Mouse (Mus musculus): Measurements from ENCODE around the gene Adgrb3. TPM values are rescaled to one million over a fixed set of nuclear protein-coding genes. Genes with fewer than 3 reads are reported as not detected.

Adgrb3 gene
- polyA plus RNA-seq, 1 experiment: 47.2 TPM

DNA sequence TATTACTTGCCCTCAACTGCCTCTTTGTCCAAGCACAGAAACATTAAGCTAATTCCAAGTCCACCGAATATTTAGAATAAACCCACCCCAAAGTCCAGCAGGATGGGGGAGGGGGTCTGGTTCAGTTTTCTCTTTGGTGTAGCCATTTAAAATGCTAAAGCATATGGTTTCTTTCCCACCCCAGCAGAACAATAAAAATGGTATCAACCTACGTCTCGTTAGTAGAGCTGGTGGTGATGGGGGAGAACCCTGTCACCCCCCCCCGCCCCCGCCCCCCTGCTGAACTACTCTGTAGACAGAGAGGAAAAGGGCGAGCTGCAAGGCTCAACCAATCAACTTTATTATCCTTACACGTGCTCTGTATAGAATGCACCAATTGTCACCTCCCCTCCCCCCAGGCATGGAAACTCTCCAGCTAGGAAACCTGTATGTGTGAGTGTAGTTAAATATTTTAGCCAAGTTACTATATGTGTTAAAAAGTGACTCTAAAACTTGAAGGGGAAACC, 600.2 kb downstream of the Adgrb3 start:
- peak; percentile 79 for DNase-seq (ENCODE audit: low read depth)

DNA sequence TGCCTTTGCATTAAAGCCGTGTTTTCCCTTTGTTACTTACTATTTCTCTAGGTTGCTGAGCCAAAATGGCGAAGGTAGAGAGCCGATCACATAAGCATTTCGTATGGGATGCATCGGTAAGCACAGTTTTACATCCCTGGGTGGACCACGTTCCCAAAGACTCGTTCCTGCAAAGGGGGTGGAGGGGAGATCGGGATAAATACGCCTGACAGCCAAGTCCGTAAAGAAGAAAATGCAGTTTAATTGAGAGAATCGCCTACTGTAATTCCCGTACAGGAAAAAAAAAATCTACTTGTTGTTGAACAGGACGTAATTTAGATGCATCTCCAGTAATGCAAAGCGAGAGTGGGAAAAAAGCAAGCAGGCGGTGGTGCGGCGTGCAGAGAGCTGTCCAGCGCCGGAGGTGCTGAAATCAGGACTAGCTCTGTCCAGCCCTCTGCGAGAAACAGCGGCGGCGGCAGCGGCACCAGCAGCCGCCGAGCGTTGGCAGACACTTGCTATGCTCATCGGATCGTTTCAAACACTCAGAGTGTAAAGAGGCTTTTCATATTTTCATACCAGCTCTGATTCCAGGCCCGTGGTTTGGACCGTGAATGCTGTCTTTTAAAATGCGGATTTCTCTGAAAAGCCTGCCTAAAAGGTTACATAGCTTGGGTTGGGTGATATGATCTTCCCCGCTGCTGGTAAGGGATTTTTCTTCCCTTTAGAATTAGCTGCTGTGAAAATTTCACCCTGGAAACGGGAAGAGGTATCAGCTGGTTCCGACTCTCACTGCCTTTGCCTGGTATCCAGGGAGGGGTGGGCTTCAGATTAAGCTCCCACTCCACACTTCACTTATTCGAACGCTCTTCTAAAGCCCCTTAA, 600.9 kb downstream of the Adgrb3 start:
- DNase-seq (ENCODE audit: low read depth): peak; percentile 91
- peak; percentile 42; the same call in 1 of the 2 replicates for TF ChIP-seq POLR2A (IDR thresholded peaks at IDR 0.05; ENCODE audit: borderline replicate concordance, extremely low read depth, insufficient read depth, insufficient read length, poor library complexity, severe bottlenecking)
- TF ChIP-seq CTCF (IDR thresholded peaks at IDR 0.05; ENCODE audit: borderline replicate concordance, extremely low read depth, insufficient read depth, insufficient read length): no peak

More for the DNA sequence above, 600.2 kb downstream of the Adgrb3 start:
- no peak for TF ChIP-seq CTCF (IDR thresholded peaks at IDR 0.05; ENCODE audit: borderline replicate concordance, extremely low read depth, insufficient read depth, insufficient read length)
- TF ChIP-seq POLR2A (IDR thresholded peaks at IDR 0.05; ENCODE audit: borderline replicate concordance, extremely low read depth, insufficient read depth, insufficient read length, poor library complexity, severe bottlenecking): no peak

DNA sequence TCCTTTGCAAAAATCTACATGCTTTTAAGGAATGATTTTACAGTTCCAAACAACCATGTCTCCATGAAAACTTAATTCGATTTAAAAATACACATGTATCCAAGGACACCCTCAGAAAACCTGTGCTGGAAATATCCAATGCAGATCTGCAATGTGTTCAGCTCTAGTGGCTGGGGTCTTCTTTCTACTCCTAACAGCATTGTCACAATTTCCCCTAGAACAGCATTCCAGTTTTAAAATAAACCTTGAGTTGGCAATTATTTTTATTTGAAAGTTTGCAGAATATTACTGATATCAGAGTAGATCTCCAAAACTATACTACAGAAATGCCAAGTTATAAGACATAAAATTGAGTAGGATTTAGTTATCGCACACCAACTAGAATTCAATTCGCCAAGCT, 601.6 kb downstream of the Adgrb3 start:
- peak; percentile 63 for DNase-seq (ENCODE audit: low read depth)
- TF ChIP-seq POLR2A (IDR thresholded peaks at IDR 0.05; ENCODE audit: borderline replicate concordance, extremely low read depth, insufficient read depth, insufficient read length, poor library complexity, severe bottlenecking) (no peak), CTCF (IDR thresholded peaks at IDR 0.05; ENCODE audit: borderline replicate concordance, extremely low read depth, insufficient read depth, insufficient read length) (no peak)

DNA sequence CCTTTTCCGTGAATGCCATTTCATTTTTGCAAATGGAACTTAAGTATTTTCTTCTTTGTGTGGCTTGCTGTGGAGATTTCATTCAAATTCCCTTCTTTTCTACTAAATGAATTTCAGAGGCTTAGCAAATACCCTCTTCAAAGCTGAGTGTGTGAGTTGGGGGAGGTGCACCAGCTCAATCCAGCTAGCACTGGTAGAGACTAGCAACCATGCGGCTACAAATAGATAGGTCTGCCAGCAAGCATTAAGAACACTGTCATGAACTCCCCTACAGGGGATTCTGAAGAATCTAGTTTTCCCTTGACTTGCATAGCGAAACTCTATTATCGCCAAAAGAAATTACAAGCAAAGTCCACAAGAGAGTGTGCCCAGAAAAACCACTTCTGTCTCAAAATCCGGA, 624.9 kb downstream of the Adgrb3 start:
- DNase-seq (ENCODE audit: low read depth): peak; percentile 84
- TF ChIP-seq POLR2A (IDR thresholded peaks at IDR 0.05; ENCODE audit: borderline replicate concordance, extremely low read depth, insufficient read depth, insufficient read length, poor library complexity, severe bottlenecking) (no peak), CTCF (IDR thresholded peaks at IDR 0.05; ENCODE audit: borderline replicate concordance, extremely low read depth, insufficient read depth, insufficient read length) (no peak)

DNA sequence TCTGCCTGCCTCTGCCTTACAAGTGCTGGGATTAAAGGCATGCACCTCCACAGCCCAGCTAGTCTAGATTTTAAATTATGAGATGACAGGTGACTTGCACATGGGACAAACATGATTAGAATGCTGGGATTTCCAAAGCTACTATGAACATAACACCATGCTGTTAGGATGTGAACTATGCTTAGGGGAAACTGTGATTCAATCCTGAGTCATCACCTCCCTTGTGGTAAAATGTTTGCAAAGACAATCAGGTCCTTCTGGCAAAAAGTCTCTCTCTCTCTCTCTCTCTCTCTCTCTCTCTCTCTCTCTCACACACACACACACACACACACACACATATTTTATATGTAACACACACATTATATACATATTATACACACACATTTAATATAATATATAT, 630.1 kb downstream of the Adgrb3 start:
- no peak for DNase-seq (ENCODE audit: low read depth)
- TF ChIP-seq CTCF (IDR thresholded peaks at IDR 0.05; ENCODE audit: borderline replicate concordance, extremely low read depth, insufficient read depth, insufficient read length): no peak
- no peak for TF ChIP-seq POLR2A (IDR thresholded peaks at IDR 0.05; ENCODE audit: borderline replicate concordance, extremely low read depth, insufficient read depth, insufficient read length, poor library complexity, severe bottlenecking)

DNA sequence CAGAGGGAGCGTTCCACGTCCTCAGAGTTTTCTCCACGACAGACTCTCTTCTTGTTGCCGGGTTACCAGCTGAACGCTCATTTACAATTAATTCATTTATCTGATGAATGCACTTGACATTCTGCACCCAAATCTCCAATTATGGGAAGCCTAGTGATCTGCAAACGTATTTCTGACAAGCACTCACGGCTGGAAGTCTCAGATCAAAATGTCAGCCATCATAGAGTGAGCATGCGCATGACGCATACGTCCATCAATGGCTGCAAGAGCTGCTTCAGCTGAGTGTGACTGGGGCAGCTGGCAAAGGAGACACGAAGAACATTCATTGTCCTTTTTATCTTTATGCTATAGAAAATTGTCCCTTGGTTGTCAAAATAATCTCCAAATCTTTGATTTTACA, 637.5 kb downstream of the Adgrb3 start:
- DNase-seq (ENCODE audit: low read depth): peak; percentile 75
- TF ChIP-seq POLR2A (IDR thresholded peaks at IDR 0.05; ENCODE audit: borderline replicate concordance, extremely low read depth, insufficient read depth, insufficient read length, poor library complexity, severe bottlenecking): no peak
- TF ChIP-seq CTCF (IDR thresholded peaks at IDR 0.05; ENCODE audit: borderline replicate concordance, extremely low read depth, insufficient read depth, insufficient read length): no peak

DNA sequence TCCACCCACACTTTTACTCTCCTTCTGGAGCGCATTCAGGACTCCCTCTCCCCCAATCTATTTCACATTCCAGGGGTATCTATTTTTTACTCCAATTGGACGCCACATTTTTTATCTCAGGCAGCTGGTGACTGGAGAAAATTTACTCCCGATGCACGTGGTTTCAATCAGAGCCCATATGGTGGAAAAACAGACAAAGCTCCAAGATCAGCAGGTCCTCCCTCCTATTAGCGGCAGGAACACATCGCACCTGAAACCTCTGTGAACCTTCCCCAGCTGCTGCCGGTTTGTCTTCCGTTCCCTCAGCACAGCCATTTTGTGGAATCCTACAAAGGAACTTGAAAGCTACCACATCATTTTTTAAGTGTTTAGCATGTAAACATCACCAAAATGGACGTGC, 640.2 kb downstream of the Adgrb3 start:
- TF ChIP-seq CTCF (IDR thresholded peaks at IDR 0.05; ENCODE audit: borderline replicate concordance, extremely low read depth, insufficient read depth, insufficient read length) (no peak), POLR2A (IDR thresholded peaks at IDR 0.05; ENCODE audit: borderline replicate concordance, extremely low read depth, insufficient read depth, insufficient read length, poor library complexity, severe bottlenecking) (no peak)
- peak; percentile 70 for DNase-seq (ENCODE audit: low read depth)

DNA sequence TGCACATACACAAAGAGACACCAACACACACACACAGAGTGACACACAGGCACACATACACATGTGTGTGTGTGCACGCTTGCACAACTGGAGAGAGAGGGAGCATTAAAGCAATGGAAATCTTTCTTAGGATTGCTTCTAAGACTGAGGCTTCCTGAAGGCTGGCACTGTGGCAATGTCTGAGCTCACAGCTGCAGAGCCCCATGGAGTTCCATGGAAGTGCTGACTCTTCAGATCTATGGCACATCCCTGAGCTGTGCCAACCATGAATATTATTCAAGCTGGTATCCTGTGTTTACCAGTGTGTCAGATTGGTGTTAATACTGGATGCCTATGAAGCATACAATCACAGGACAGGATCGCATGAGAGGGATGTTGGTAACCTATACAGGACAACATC, 643.6 kb downstream of the Adgrb3 start:
- peak; percentile 28 for DNase-seq (ENCODE audit: low read depth)
- TF ChIP-seq POLR2A (IDR thresholded peaks at IDR 0.05; ENCODE audit: borderline replicate concordance, extremely low read depth, insufficient read depth, insufficient read length, poor library complexity, severe bottlenecking) (no peak), CTCF (IDR thresholded peaks at IDR 0.05; ENCODE audit: borderline replicate concordance, extremely low read depth, insufficient read depth, insufficient read length) (no peak)

DNA sequence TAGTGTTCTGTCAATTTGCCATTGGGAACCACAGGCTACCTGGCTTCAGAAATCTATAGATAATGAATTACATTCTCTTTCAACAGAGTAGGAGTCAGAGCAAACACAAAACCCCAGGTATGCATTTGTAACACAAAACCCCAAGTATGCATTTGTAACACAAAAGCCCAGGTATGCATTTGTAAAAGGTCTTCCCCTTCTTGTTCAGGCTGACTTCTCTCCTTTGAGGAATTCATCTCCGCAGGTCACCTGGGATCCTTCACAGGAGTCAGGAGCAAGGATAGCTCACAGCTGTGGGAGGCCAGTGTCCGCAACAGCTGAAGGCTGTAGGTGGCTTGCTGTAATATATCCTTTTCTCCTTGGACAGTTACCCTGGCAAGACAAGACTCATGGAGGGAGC, 647.6 kb downstream of the Adgrb3 start:
- TF ChIP-seq CTCF (IDR thresholded peaks at IDR 0.05; ENCODE audit: borderline replicate concordance, extremely low read depth, insufficient read depth, insufficient read length): no peak
- TF ChIP-seq POLR2A (IDR thresholded peaks at IDR 0.05; ENCODE audit: borderline replicate concordance, extremely low read depth, insufficient read depth, insufficient read length, poor library complexity, severe bottlenecking): no peak
- DNase-seq (ENCODE audit: low read depth): no peak

DNA sequence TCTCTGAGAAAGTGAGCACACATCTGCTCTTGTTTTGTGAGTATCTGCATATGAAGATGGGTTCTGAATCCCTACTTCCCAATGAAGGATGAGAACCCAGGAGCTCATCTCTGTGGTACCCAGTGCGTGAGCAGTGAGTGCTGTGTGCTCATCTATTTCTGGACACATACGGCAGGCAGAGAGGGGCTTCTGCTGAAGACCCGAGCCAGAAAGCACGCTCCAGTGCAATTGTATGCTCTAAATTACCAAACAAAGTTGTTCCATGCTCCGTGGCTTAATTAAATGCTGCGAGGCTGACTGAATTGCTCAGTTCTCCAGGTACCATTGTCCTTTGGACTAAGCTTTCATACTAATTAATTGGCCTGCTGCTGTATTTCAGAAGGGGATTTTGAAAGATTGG, 648.9 kb downstream of the Adgrb3 start:
- peak; percentile 91 for DNase-seq (ENCODE audit: low read depth)

DNA sequence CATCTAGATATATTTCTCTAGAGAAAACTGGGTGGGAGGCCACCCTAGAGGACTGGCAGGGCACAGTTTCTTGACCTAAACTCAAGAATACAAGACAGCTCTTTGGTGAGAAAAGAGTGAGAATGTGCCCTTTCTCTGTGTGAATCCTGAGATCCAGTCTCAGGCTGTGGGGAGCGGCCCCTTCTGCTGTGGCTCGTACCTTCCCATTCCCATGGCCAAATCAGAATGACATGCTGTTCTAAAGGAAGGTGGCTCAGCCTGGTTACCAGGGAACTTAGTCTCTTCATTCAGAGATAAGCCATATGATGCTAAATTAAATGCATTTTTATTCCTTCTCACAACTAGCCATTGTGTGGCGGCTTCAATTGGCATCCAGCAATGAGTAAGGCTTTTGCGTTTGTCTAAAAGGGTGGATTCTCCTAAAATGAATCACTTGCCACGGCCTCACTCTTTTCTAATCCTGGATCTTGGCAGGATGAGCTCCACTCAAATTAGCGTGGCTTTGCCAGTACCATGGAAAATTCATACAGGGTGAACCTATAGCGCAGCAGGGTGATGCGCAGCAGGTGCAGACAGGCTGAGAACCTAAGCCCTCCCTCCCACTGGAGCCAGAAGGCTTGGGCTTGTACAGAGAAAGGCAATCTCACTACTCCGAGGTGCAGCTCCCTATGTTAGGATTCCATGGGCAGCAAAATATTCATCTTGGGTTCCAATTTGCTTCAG, 649.5 kb downstream of the Adgrb3 start:
- DNase-seq (ENCODE audit: low read depth): peak; percentile 90
- TF ChIP-seq POLR2A (IDR thresholded peaks at IDR 0.05; ENCODE audit: borderline replicate concordance, extremely low read depth, insufficient read depth, insufficient read length, poor library complexity, severe bottlenecking): no peak
- TF ChIP-seq CTCF (IDR thresholded peaks at IDR 0.05; ENCODE audit: borderline replicate concordance, extremely low read depth, insufficient read depth, insufficient read length): no peak

More for the DNA sequence above, 648.9 kb downstream of the Adgrb3 start:
- TF ChIP-seq POLR2A (IDR thresholded peaks at IDR 0.05; ENCODE audit: borderline replicate concordance, extremely low read depth, insufficient read depth, insufficient read length, poor library complexity, severe bottlenecking) (no peak), CTCF (IDR thresholded peaks at IDR 0.05; ENCODE audit: borderline replicate concordance, extremely low read depth, insufficient read depth, insufficient read length) (no peak)

Measured in brain, embryonic 14.5 days (tissue).